Mouse (Mus musculus): ENCODE measurements at regions not wholly inside any gene's neighbourhood (a gene's known extent, or its start where the extent isn't known, plus 50 kb on each side); places are given as distances from the start of the nearest gene placed in this dataset.

DNA sequence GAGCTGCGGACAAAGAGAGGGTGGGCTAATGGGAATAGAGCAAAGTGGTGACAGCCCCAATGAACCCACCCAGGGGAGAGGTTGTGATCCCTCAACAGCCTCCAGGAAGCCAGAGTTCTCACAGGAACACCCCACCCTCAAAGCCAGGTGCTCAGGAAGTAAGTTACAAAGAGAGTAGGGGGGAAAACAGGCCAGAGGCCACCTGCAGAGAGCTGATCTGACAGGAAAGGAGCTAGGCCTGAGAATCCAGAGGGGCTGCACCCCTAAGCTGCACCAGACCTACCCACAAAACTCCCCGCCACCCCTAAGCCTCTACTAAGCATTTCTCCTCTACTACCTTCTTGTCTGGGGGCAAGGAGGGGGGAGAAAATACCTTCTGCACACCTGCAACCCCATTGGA lies 120.5 kb downstream of the Psmg1 start:
- ATAC-seq (ENCODE audit: low FRiP score), result no peak
- H3K27me3 ChIP-seq, result no peaks in the 10 kb centered on the region
- H3K9me3 ChIP-seq (replicated peaks), result no peaks in the 10 kb centered on the region
- 0 out of 2 replicates have a peak, but pooled peaks cover 3% of the 10 kb centered on the region for H3K4me1 ChIP-seq
- H3K36me3 ChIP-seq, result no peaks in the 10 kb centered on the region
- no peak overlapping the region for H3K27ac ChIP-seq
- no peak overlapping the region for H3K4me3 ChIP-seq
- 71% methylated on average over 2 of the region's 2 CpGs for WGBS
- no peak overlapping the region for H3K4me2 ChIP-seq (replicated peaks)
- H3K9ac ChIP-seq, result no peak overlapping the region

GRCm38 (mm10) chr16:95869501-95869900 lies 121.3 kb downstream of the Psmg1 start:
- ATAC-seq (ENCODE audit: low FRiP score), result no peak
- 61% methylated on average over 5 of the region's 5 CpGs for WGBS
- Histone ChIP-seq H3K27ac (no peak overlapping the region), H3K9me3 (replicated peaks) (no peaks in the 10 kb centered on the region), H3K27me3 (no peaks in the 10 kb centered on the region), H3K4me2 (replicated peaks) (no peak overlapping the region), H3K4me3 (no peak overlapping the region), H3K9ac (no peak overlapping the region), H3K4me1 (0 out of 2 replicates have a peak, but pooled peaks cover 3% of the 10 kb centered on the region), H3K36me3 (no peaks in the 10 kb centered on the region)

GRCm38 (mm10) chr16:95868896-95869295 lies 121.9 kb downstream of the Psmg1 start:
- WGBS, result 92% methylated on average over 1 of the region's 1 CpGs
- ATAC-seq (ENCODE audit: low FRiP score), result no peak

DNA sequence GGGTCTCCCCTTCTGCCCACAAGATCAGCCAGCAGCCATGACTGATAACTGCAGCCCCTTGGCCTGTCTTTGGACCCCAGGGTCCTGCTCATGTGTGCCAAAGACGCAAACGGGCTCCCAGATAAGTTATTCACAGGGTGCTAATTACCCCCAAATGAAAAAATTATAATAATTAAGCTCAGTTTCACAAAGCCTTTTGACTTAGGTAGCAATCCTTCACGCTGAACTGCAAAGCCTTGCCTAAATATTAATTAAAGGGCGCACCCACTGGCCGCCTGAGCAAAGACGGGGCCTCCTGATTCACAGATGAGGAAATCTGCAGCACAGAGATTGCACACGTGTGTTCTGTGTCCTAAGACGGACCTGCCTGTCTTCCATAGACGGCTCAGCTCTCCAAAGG lies 123.2 kb downstream of the Psmg1 start:
- Histone ChIP-seq H3K9me3 (replicated peaks) (no peaks in the 10 kb centered on the region), H3K27me3 (no peaks in the 10 kb centered on the region), H3K4me1 (0 out of 2 replicates have a peak, but pooled peaks cover 6% of the 10 kb centered on the region), H3K4me2 (replicated peaks) (no peak overlapping the region), H3K36me3 (no peaks in the 10 kb centered on the region), H3K27ac (no peak overlapping the region), H3K4me3 (no peak overlapping the region), H3K9ac (no peak overlapping the region)
- 86% methylated on average over 9 of the region's 9 CpGs for WGBS
- no peak for ATAC-seq (ENCODE audit: low FRiP score)

More at GRCm38 (mm10) chr16:95868896-95869295, 121.9 kb downstream of the Psmg1 start:
- H3K27me3 ChIP-seq, result no peaks in the 10 kb centered on the region
- H3K27ac ChIP-seq, result no peak overlapping the region
- H3K9ac ChIP-seq, result no peak overlapping the region
- H3K4me3 ChIP-seq, result no peak overlapping the region
- H3K36me3 ChIP-seq, result no peaks in the 10 kb centered on the region
- H3K4me1 ChIP-seq, result 0 out of 2 replicates have a peak, but pooled peaks cover 5% of the 10 kb centered on the region
- no peak overlapping the region for H3K4me2 ChIP-seq (replicated peaks)
- H3K9me3 ChIP-seq (replicated peaks), result no peaks in the 10 kb centered on the region

GRCm38 (mm10) chr16:95866866-95867420 lies 123.8 kb downstream of the Psmg1 start:
- H3K36me3 ChIP-seq, result no peaks in the 10 kb centered on the region
- no peak overlapping the region for H3K9ac ChIP-seq
- H3K27ac ChIP-seq, result no peak overlapping the region
- WGBS, result 89% methylated on average over 1 of the region's 1 CpGs
- H3K4me3 ChIP-seq, result no peak overlapping the region
- H3K27me3 ChIP-seq, result no peaks in the 10 kb centered on the region
- 0 out of 2 replicates have a peak, but pooled peaks cover 6% of the 10 kb centered on the region for H3K4me1 ChIP-seq
- no peaks in the 10 kb centered on the region for H3K9me3 ChIP-seq (replicated peaks)
- ATAC-seq (ENCODE audit: low FRiP score), result no peak
- H3K4me2 ChIP-seq (replicated peaks), result no peak overlapping the region

GRCm38 (mm10) chr16:95865603-95866002 lies 125.2 kb downstream of the Psmg1 start:
- H3K27ac ChIP-seq, result no peak overlapping the region
- 0 out of 2 replicates have a peak, but pooled peaks cover 6% of the 10 kb centered on the region for H3K4me1 ChIP-seq
- no peaks in the 10 kb centered on the region for H3K9me3 ChIP-seq (replicated peaks)
- no peaks in the 10 kb centered on the region for H3K27me3 ChIP-seq
- no peak overlapping the region for H3K4me3 ChIP-seq
- no peaks in the 10 kb centered on the region for H3K36me3 ChIP-seq
- 81% methylated on average over 1 of the region's 1 CpGs for WGBS
- H3K4me2 ChIP-seq (replicated peaks), result no peak overlapping the region
- H3K9ac ChIP-seq, result no peak overlapping the region
- no peak for ATAC-seq (ENCODE audit: low FRiP score)

GRCm38 (mm10) chr16:95864646-95865045 lies 126.1 kb downstream of the Psmg1 start:
- Histone ChIP-seq H3K9ac (no peak overlapping the region), H3K9me3 (replicated peaks) (no peaks in the 10 kb centered on the region), H3K36me3 (no peaks in the 10 kb centered on the region), H3K27me3 (no peaks in the 10 kb centered on the region), H3K4me2 (replicated peaks) (no peak overlapping the region), H3K27ac (no peak overlapping the region), H3K4me1 (0 out of 2 replicates have a peak, but pooled peaks cover 4% of the 10 kb centered on the region), H3K4me3 (no peak overlapping the region)
- no peak for ATAC-seq (ENCODE audit: low FRiP score)
- 77% methylated on average over 4 of the region's 4 CpGs for WGBS

DNA sequence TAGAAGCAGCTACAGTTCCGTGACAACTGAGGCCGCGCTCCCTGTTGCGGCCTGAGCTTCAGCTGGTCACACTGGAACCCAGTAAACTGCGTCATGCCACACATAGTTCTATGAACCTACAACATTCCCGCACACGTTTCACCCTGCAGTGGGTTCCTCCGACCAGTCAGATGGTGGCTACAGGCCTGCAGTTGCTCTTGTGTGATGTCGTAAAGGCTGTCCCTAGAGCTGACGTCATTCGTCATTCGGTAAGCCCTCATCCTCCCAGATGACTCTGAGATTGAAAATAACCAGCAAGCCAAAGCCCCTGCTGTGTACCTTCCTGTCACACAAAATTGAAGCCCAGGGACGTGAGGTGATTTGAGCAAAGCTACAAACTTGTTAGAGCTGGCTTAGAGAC lies 126.7 kb downstream of the Psmg1 start:
- Histone ChIP-seq H3K4me1 (0 out of 2 replicates have a peak, but pooled peaks cover 3% of the 10 kb centered on the region), H3K4me3 (no peak overlapping the region), H3K36me3 (no peaks in the 10 kb centered on the region), H3K27ac (no peak overlapping the region), H3K27me3 (no peaks in the 10 kb centered on the region), H3K9ac (no peak overlapping the region), H3K4me2 (replicated peaks) (no peak overlapping the region), H3K9me3 (replicated peaks) (no peaks in the 10 kb centered on the region)
- ATAC-seq (ENCODE audit: low FRiP score), result no peak
- 76% methylated on average over 13 of the region's 13 CpGs for WGBS

DNA sequence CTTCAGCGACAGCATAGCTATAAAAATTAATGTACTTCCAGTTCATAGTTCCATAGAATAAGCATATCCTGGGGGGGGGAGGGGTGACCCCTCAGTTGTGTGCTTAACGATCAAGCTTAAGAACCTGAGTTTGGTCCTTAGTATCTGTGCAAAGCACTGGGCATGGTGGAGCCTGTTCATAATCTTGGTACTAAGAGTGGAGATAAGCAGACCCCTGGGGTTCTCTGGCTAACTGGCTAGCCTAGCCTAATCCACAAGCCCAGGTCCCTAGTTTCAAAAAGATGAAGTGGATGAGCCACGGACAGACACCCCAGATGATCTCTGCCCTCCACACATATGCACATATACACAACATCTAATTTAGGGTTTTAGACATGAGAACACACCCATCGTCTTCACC lies 127.2 kb downstream of the Psmg1 start:
- 90% methylated on average over 4 of the region's 4 CpGs for WGBS
- H3K27ac ChIP-seq, result no peak overlapping the region
- no peak overlapping the region for H3K9ac ChIP-seq
- H3K4me1 ChIP-seq, result 0 out of 2 replicates have a peak, but pooled peaks cover 3% of the 10 kb centered on the region
- H3K4me2 ChIP-seq (replicated peaks), result no peak overlapping the region
- no peaks in the 10 kb centered on the region for H3K36me3 ChIP-seq
- no peaks in the 10 kb centered on the region for H3K9me3 ChIP-seq (replicated peaks)
- ATAC-seq (ENCODE audit: low FRiP score), result no peak
- no peaks in the 10 kb centered on the region for H3K27me3 ChIP-seq
- no peak overlapping the region for H3K4me3 ChIP-seq

- 77% methylated on average over 3 of the region's 3 CpGs for WGBS
- no peak overlapping the region for H3K4me3 ChIP-seq
- ATAC-seq (ENCODE audit: low FRiP score), result no peak
- H3K36me3 ChIP-seq, result no peaks in the 10 kb centered on the region
- no peaks in the 10 kb centered on the region for H3K27me3 ChIP-seq
- no peak overlapping the region for H3K4me2 ChIP-seq (replicated peaks)
- no peak overlapping the region for H3K27ac ChIP-seq
- 0 out of 2 replicates have a peak, but pooled peaks cover 3% of the 10 kb centered on the region for H3K4me1 ChIP-seq
- H3K9ac ChIP-seq, result no peak overlapping the region
- no peaks in the 10 kb centered on the region for H3K9me3 ChIP-seq (replicated peaks)
Observed at GRCm38 (mm10) chr16:95862621-95863020, 128.1 kb downstream of the Psmg1 start.

DNA sequence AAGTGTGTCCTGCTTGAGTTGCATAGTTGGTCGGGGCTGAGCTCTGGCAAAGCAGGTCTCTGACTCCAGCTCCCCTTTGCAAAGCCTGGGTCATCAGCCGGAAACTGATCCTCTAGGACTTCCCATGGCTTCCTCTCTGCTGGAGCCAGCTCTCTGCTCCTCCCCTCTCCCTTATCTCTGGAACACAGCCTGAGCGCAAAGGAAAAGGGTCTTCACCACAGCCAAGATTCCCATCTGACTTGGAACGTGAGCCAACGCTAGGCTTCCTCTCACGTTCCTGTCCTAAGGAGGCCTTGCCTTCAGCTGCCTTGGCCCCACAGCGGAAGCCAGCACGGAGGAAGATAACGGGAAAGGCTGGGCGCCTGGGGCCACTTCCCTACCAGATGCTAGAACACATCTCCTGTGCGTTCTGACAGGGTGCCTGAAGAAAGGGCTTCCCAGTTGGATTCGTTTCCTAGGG lies 129.5 kb downstream of the Psmg1 start:
- H3K4me2 ChIP-seq (replicated peaks), result no peak overlapping the region
- no peaks in the 10 kb centered on the region for H3K27me3 ChIP-seq
- H3K4me1 ChIP-seq, result 0 out of 2 replicates have a peak, but pooled peaks cover 3% of the 10 kb centered on the region
- no peak overlapping the region for H3K4me3 ChIP-seq
- H3K36me3 ChIP-seq, result no peaks in the 10 kb centered on the region
- no peak for ATAC-seq (ENCODE audit: low FRiP score)
- H3K9me3 ChIP-seq (replicated peaks), result no peaks in the 10 kb centered on the region
- H3K27ac ChIP-seq, result no peak overlapping the region
- WGBS, result 79% methylated on average over 12 of the region's 12 CpGs
- H3K9ac ChIP-seq, result no peak overlapping the region

DNA sequence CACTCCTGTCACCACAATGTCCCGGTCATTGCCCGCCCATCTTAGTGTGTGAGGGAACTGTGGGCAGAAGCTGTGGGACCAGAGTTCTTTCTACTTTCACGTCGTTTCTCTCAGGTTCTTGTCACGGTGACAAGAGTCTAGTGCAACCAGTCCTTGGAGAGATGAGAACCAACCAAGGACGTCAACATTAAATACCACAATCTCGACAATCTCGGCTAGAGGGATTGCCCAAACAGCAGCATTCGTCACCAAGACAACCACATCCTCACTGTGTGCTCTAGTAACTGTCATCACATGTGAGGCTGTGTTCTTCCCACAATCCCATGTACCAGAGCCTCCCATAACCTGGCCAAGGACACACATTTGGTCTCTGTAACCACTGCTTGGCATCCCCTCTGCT lies 129.9 kb downstream of the Psmg1 start:
- Histone ChIP-seq H3K4me1 (0 out of 2 replicates have a peak, but pooled peaks cover 3% of the 10 kb centered on the region), H3K36me3 (no peaks in the 10 kb centered on the region), H3K27me3 (no peaks in the 10 kb centered on the region), H3K9me3 (replicated peaks) (no peaks in the 10 kb centered on the region), H3K27ac (no peak overlapping the region), H3K4me2 (replicated peaks) (no peak overlapping the region), H3K9ac (no peak overlapping the region), H3K4me3 (no peak overlapping the region)
- ATAC-seq (ENCODE audit: low FRiP score), result no peak
- WGBS, result 93% methylated on average over 9 of the region's 9 CpGs

GRCm38 (mm10) chr16:95860111-95860510 lies 130.6 kb downstream of the Psmg1 start:
- H3K4me2 ChIP-seq (replicated peaks), result no peak overlapping the region
- H3K4me1 ChIP-seq, result 0 out of 2 replicates have a peak, but pooled peaks cover 3% of the 10 kb centered on the region
- no peak overlapping the region for H3K4me3 ChIP-seq
- 84% methylated on average over 5 of the region's 5 CpGs for WGBS
- H3K36me3 ChIP-seq, result no peaks in the 10 kb centered on the region
- ATAC-seq (ENCODE audit: low FRiP score), result no peak
- H3K27ac ChIP-seq, result no peak overlapping the region
- H3K27me3 ChIP-seq, result no peaks in the 10 kb centered on the region
- no peaks in the 10 kb centered on the region for H3K9me3 ChIP-seq (replicated peaks)
- H3K9ac ChIP-seq, result no peak overlapping the region
